Mouse (Mus musculus) cortical plate, adult 2 months (tissue): ENCODE measurements around the gene Ifi35.

Experiments used
- CTCF ChIP-seq: fragments of 200-500 bp; IDR thresholded peaks from 2 replicates; pipeline ENCODE4 v1.5.1; 2011; ENCODE audit warnings: mild to moderate bottlenecking, control low read depth, low read length; ENCODE audit not compliant: insufficient read depth; ENCODE audit errors: extremely low read depth
- POLR2A ChIP-seq: fragments of 200-500 bp; IDR thresholded peaks from 2 replicates; pipeline ENCODE4 v1.6.1; 2011; ENCODE audit warnings: mild to moderate bottlenecking, low read length, control low read depth; ENCODE audit not compliant: insufficient read depth; ENCODE audit errors: extremely low read depth

DNA sequence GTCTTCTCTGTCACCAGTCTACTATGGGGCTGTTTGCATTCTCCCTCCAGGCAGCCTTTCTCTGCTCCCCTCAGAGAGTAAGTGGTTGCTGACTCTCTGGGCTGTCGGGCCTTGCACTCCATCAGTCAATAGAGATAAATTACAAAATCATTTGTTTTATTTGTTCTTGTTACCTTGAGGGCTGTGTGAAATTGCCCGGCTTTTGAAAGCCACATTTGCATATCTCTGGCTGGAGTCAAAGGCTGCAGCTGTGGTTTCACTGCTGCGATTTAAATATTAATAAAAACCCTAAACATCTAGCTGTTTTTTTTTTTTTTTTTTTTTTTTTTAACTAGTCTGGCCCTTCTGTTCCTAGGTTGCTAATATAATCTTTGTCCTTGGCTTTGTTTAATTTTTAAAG is 35.6 kb downstream of the Ifi35 start:
- TF ChIP-seq CTCF (no peak), POLR2A (no peak)
